Mouse (Mus musculus): Measurements from ENCODE around the gene Cmtm5.

DNA sequence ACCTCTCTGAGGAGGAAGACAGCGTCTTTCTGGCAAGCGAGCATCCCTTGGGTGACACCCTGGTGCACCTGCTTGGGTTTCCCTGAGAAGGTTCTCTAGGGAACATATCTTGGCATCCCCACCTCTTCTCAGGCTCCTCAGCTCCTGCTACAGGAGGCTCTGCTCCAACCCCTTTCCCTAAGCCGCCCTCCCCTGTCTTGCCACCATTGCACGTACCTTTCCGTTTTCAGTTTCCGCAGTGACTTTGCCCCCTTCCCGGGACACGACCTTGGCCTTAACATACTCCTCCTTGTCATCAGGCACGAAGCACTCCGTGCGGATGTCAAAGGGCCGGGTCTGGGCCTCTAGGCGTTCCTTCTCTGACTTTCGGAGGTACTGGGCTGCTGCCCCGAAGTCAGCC is 29.0 kb downstream of the Cmtm5 start:
- TF ChIP-seq CTCF (IDR thresholded peaks at IDR 0.05; ENCODE audit: borderline replicate concordance, insufficient read depth, low read depth, low read length) (no peak), POLR2A (IDR thresholded peaks at IDR 0.05; ENCODE audit: borderline replicate concordance, insufficient read depth, low read length) (no peak)

Measured in cerebellum, adult 2 months (tissue).